Mouse (Mus musculus): ENCODE measurements at regions not wholly inside any gene's neighbourhood (a gene's known extent, or its start where the extent isn't known, plus 50 kb on each side); places are given as distances from the start of the nearest gene placed in this dataset.

DNA sequence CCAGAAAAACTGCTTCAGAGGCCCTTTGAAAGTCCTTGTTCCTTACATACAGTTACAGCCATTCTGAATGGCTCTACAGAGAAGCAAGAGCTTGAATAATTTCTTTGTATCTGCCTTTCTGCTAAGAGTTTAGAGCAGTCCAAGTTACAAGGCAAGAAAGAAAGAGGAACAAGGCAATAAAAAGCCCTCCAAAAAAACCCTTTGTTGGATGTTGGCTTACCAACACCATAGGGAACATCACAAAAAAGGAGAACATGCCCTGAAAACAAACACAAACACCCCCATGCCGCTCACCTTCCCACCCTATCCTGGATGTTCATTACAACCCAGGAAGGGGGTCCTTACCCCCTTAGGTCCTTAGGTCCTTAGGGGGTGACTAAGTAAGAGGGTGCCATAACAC lies 359.2 kb upstream of the Gcfc2 start:
- no peak for DNase-seq (ENCODE audit: low read depth, low spot score)

DNA sequence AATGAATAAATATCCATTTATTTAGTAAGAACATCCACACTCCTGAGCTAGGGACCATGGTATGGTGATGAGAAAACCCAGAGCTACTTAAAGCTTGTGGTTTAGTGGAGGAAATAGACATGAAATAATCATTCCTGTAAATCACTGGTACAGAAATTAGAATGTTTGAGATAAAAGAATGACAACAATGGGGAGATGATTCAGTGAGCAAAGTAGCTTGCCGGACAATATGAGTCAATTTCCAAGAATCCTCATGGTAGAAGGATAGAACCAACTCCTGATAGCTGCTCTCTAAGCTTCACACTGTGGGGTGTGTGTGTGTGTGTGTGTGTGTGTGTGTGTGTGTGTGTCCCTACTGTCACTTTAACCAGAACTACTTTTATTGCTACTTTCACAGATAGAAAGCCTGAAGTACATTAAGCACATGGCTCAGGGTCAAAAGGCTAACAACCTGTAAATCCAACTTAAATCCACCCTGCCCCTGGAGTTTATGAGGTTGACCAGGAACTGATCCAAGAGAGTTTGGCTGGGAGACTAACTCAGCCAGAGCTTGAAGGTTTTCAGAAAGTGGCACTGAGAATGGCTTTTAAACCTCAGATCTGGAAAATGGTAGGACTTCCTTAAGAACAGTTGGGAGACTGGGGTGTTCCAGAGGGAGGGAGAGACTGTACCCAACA lies 336.9 kb upstream of the Gcfc2 start:
- no peak for DNase-seq (ENCODE audit: low read depth, low spot score)

DNA sequence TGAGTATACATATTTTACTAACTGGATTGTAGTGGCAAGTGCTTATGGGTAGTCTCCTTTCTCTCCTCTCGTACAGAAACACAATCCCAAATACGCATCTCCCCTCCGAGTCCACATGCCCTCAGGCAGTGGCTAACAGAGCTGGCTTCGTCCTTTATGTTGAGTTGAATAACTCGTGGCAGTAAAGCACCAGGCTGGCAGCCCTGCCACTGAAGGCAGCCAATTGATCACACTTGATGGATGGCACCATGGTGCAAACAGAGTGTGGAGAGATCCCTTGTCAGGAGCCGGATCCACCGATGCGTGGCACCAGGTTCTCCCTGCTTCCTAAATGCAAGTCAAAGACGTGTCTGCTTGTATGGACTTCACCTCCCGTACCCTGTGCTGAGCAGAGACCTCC lies 333.7 kb upstream of the Gcfc2 start:
- DNase-seq (ENCODE audit: low read depth, low spot score), result no peak

DNA sequence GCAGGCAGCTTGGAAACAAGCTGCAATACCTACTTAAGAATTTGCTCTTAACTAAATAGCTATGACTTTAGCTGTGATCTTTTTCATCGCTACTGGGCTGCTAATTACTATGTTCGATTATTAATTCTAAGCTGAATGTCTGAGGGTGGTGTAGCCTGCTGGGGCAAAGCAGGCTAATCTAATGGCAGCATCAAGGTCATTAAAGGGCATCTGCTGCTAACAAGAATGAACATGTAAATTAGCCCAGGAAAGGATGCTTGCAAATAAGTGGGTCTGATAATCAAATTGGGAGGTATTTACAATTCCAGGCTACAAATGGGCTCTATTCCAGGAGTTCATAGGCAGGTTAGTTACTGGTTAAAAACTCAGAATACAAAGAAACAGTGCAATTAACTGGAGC lies 327.5 kb upstream of the Gcfc2 start:
- no peak for DNase-seq (ENCODE audit: low read depth, low spot score)

DNA sequence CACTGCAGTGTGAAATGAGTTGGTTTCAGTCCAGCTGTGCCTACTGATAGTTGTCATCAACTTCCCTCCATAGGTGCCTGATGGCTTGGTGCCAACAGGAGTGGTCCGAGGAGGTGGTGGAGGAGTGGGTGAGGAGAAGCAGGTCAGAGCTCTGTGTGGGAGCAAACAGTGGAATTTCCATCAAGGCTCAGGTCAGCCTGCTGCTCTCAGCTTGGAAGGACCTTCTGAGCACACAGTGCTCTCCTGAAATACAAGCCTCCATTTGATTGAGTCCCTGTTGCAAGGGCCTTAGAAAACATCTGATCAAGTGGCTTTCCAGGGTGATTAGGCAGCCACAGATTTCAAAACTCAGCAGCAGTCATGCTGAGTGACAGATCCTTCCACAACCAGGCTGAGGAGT lies 314.8 kb upstream of the Gcfc2 start:
- no peak for DNase-seq (ENCODE audit: low read depth, low spot score)

DNA sequence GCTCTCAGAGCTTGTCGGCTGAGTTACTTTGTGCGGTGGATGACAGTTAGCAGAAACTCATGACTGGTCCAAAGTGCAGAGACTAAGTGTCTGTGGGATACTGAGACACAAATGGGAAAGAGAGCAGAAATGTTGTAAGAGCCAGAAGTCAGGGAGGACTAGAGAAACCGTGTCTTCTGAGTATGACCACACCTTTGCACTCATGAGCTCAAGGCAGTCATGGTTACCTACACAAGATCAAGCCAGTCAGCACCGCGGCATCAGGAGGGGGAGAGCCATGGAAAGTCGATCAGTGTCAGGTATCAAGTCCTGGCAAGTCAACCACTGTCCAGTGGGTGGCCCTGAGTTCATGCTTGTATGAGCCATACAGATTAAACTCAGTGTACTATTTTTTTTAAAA lies 311.5 kb upstream of the Gcfc2 start:
- DNase-seq (ENCODE audit: low read depth, low spot score), result no peak

DNA sequence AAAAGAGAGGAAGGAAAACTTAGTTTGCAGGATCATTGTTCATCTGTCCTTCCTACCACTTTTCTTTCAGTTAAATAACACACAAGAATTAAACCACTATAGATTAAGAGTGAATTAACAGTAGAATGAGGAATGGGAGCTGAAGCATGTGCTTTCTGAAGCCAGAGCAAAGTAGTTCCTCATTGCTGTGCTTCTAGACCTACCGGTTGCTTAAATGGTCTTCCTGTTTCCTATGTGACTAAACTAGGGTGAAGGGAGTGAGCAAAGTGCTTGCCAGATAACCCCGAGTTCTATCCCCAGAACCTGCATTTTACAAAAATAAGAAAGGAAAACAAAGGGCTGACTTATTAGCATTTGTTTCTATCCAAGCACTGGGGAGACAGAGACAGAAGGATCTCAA lies 305.5 kb upstream of the Gcfc2 start:
- DNase-seq (ENCODE audit: low read depth, low spot score), result no peak

DNA sequence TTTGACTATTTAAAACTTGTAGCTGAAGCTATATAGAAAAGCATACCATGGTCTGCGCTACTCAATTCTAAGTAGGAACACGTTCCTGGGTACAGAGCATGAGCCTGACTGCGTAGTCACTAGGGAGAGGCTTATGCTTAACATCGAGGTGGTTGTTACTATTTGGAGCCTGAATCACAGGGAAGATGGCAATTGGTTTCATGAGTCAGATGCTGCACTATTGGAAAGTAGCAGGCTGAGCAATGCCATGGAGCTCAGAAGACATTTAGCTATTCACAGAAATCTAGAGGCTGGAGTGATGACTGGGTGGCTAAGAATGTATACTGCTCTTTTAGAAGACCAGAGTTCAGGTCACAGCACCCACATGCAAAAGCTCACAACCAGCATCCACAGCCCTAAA lies 302.4 kb upstream of the Gcfc2 start:
- no peak for DNase-seq (ENCODE audit: low read depth, low spot score)

DNA sequence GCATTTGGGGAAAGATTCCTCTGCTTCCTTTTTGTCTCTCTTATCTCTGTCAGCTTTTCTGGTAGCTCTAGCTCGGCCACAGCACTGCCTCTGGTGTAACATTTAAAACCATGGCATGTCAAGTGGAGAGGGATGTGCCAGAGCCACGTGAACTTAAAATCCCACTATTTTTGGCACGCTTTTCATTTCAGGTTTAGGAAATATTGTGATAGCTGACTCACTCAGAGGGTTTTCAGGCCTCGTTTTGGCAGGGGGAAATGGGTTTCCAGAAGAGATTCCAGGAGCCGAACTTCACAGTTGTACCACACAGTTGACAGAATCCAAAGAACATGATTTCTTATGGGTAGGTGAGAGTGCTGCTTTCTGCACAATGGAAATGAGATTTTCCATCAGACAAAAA lies 300.8 kb upstream of the Gcfc2 start:
- DNase-seq (ENCODE audit: low read depth, low spot score), result peak; percentile 67

DNA sequence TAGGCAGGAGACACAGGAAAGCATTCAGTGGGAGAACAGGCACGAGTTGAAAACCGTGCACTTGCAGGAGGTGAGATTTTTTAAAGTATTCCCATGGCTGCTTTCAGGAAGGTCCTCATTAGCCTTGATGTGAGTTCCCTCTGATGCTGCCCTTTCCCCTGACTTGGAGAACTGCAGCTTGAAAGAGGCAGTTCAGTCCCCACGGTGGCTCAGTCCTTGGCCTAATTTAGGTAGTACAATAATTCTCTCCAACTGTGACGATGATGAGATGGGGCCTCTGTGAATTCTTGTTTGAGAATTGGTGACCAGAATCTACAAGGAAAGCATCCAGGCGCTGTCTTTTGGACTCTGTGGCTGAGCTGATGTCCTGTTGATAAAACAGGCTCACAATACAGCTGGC lies 298.5 kb upstream of the Gcfc2 start:
- no peak for DNase-seq (ENCODE audit: low read depth, low spot score)

DNA sequence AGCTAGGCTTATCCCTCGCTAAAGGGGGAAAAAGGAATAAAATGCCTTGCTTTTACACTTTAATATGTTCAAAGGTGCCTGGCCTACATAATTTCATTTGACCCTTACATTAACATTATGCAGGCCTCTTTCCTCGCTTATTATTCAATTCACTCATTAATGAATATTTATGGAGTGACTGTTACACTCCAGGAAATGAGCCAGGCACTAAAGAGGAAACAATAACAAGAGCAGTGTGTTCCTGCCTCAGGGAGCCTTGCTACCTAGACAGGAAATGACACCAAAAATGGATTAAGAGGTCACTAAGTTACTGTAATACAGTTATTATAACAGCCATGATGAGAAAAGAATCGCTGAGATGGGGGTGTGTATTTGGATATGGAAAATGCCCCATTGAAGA lies 289.9 kb upstream of the Gcfc2 start:
- DNase-seq (ENCODE audit: low read depth, low spot score), result no peak

DNA sequence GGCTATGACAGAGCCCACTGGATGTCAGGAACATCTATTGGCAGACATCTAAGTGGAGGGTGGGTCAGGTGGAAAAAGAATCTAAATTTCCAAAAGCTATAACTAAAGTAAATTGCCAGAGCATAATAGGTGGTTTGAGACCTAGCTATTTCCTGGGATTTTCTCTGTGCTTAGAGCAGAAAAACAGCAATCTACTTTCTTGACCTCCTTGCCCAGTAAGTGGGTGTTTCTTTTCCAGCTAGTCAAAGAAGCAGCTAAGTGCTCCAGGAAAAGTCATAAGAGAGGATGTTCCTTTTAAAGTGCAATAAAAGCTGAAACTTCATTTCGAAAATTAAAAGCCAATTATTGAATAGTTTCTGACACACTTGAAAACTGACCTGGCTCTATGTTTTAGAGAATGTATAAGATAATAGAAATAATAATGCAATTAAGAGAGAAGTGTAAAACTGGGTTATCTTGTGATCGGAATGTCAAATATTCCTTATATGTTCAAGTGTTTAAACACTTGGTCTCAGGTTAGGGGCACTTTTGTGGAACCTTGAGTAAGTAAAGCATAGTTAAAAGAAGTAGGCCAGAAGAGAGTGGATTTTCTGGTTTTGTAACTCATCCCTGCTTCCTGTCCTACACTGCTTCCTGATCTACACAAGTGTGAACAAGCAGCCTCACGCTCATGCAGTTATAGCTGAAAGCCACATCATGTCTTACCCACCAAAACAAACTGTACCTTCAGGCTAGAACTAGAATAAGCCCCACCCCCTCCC lies 275.7 kb upstream of the Gcfc2 start:
- no peak for DNase-seq (ENCODE audit: low read depth, low spot score)

DNA sequence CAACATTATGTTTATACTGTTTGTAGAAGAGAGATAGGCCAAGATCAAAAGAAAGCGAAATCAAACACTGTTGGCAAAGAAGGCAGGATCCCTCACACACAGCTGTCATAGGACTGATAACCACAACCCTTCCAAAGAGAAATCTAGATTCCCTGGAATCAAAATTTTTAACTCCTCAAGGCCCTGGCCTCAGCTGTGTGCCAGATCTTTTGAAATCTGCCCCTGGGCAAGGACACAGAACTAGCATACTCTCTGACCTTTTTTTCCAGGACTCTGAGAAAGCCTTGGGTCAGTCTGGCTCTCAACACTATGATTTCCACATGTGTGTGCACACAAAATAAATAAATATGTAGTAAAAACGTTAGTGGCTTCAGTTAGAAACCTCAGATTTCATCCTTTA lies 271.6 kb upstream of the Gcfc2 start:
- DNase-seq (ENCODE audit: low read depth, low spot score), result no peak

DNA sequence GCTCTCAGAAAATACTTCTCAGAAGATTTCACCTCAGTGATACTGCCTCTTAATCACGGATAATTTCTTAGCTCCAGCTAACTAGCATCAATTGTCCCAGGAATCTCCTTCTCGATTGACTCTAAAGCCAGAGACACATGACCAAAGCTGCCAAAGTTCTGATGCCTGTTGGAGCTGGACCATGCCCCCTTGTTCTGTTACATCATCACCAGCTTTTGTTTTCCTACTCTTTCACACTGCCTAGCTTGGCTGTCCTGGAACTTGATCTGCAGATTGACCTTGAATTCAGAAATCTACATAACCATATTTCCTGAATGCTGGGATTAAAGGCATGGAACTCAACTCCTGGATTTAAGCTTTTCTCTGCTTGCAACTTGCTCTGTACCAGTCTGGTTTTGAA lies 268.3 kb upstream of the Gcfc2 start:
- DNase-seq (ENCODE audit: low read depth, low spot score), result no peak

DNA sequence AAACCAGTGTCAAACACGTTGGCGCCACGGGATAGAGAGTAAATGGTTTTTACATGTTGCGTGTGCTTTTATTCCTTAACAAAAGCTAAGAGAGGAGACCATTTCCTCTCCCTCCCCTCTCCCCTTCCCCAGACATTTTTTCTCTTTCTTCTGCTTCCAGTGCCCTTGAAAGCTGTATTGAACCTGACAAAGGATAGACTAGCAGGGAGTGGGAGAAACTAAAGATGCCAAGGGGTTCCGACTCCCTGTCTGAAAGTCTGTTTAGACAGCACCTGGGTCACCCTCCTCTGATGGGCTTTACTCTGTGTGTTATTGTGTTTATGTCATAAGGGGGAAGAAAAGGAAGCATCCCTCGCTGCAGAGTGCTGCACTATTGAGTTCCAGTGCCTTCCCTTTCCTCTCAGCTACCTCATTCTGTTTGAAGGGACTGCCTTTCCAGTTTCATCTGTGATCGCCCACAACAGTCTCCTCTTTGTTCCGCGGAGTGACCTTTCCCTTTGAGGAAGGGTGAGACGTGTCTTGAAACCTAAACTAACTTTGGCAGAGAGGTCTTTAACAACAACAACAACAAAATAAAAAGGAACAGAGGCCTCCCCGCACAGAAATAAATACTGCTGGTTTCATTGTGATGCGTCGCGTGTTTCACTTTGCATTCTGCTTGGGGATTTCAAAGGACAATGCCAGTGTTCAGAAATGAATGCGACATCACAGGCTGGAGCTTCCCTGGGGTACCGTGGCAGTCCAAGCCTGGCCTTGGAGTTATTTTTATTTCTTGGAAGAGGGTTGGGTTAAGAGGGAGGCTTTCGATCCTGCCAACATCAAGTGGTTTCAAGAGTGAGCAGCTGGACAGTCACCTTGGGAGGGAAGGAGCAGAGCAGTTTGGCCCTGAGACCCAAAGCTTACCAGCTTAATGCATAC lies 262.7 kb upstream of the Gcfc2 start:
- DNase-seq (ENCODE audit: low read depth, low spot score), result no peak

DNA sequence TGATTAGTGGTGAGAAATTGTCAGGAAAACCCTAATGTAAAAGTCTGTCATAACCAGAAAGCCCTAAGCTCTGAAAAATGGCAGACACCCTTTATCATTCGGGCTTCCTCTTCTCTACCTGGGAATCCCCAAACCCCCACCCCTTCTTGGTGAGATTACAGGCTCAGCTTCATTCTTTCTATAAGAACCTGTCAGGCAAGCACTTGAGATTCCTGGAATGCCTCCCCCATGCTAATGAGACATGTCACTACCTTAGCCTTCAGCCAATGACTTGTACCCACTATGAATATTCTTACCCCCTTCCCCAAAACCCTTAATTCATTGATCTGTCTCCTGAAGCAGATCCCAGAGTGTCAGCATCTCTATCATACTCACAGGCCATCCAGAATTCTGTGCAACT lies 254.5 kb upstream of the Gcfc2 start:
- no peak for DNase-seq (ENCODE audit: low read depth, low spot score)

DNA sequence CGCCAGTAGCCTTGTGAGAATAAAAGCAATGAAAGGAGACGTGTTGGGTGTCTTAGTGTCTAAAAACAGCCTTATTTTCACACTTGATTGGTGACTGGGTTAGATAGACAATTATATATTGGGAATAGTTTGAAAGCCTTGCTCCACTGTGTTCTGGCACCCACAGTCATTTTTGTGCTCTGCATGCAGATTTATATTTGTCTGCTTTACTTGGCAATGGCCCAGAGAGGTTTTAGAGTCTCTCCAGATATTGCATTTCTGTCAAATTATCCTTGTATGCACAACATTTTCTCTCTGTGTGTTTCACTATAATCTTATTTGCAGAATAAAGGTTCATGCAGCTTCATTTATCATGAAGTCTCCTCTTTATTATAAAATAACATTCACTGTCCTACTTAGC lies 250.2 kb upstream of the Gcfc2 start:
- no peak for DNase-seq (ENCODE audit: low read depth, low spot score)

DNA sequence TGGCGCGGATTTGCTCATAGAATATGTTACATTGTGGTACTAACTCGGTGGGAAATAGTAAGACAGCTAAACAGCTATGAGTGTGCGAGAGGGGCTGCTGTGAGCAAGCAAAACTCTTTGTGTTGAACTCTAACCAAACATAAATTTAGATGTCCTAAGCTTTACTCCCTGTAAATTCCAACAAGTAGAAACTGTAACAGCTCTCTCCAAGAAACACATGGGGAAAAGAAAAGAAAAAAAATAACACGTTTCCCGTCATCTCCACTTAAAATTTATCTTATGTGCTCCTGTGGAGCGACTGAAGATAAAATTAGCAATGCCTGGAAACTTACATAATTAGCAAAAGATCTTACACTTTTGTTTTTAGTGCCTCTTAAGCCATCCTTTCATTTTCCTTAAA lies 226.2 kb upstream of the Gcfc2 start:
- peak; percentile 49 for DNase-seq (ENCODE audit: low read depth, low spot score)

DNA sequence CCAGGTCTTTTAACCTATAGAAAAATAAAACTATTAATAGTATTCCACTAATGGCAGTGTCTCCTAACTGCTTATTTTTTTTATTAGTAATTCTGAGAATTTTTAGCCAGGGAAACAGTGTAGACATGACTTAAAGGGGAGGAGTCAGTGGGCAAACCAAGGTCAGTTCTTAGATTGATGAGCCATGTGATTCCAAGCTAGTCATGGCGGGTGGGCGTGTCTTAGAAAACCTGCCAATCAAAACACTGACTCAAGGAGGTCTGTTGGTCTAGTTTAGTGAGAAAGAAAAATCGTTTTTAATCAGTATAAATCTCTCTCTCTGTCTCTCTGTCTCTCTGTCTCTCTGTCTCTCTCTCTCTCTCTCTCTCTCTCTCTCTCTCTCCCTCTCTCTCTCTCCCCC lies 225.3 kb upstream of the Gcfc2 start:
- DNase-seq (ENCODE audit: low read depth, low spot score), result no peak

DNA sequence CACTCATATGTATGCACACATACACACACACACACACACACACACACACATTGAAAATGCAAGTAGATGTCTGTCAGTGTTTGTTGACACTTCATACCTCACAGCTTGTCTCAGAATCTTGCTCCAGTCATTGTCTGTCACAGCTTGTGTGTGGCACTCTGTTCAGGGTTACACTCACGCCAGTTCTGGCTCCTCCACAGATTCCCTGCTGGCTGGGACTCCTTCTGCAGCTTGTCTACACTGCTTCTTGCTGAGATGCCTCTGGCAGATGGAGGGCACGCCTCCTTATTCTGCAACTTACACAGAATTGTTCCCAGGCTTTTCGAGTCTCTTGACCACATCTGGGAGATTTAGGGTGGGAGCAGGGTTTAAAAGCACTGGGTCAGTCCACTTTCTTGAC lies 208.6 kb upstream of the Gcfc2 start:
- no peak for DNase-seq (ENCODE audit: low read depth, low spot score)

DNA sequence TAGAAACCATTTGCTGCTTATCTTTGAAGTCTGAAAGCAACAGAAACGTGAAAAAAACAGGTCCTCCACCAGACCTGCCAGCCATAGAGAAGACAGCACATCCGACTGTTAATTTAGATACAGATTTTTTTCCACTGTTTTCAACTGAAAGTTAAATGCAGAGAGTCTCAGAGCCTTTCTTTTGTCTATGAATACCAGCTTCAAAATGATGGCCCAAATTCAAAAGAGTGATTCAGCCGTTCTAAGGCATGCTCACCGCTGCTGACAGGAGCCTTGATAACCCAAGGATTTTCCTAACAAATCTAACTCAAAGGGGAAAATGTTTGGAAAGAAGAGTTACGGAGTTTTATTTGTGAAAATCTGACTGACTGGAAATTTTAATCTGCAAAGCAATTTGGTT lies 207.1 kb upstream of the Gcfc2 start:
- no peak for DNase-seq (ENCODE audit: low read depth, low spot score)

All from telencephalon, adult 2 months (tissue).